Mouse (Mus musculus): ENCODE data around the gene AC129217.1.

AC129217.1 gene

DNA sequence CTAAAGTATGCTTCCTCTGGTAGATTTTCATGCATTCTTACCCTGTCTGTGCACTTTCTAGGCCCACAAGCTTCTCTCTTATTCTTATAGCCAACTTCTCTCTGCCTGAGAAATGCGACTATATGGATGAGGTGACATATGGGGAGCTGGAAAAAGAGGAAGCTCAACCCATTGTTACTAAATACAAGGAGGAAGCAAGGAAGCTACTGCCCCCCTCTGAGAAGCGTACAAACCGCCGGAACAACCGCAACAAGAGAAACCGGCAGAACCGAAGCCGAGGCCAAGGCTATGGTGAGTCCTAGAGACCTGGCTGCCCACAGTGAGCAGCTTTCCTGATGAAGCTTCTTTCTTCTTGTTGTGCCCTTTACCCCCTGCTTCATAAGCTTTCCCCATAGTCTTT lies at the start of gene AC129217.1:
TSS of gene AC129217.1 (plus strand) at position 114 of the 400 bp plus-strand sequence.
- DNase-seq = no peak

DNA sequence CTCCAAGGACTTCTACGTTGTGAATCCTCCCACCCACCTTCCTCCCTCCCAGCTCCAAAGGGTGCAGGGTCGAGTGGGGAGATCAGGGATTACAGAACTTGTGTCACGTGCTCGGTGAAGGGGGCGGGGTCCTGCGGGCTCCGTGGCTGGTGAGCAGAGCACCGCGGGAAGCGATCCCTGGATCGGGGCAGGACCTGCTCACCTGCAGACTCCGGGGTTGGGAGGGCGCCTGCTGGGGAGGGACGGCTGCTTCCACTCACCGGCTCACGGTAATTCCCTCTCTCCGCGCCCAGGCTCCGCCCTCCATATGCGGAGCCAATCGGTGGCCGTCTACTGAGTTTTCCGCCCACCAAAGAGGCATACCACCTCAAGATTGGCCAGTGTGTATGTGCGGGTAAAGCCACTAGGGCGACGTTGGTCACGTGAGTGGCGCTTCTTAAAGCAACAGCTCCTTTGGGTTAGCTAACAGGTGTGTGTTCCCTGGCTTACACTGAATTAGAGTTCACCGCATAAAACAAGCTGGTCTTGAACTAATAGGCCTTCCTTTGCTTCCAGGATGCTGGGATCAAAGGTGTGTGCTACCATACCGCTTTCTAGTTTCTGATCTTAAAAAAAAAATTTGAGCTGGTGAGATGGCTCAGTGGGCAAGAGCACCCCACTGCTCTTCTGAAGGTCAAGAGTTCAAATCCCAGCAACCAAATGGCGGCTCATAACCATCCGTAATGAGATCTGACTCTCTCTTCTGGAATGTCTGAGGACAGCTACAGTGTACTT lies 43.4 kb upstream of the AC129217.1 start, which contains the start of gene Taf6l:
TSS of gene Taf6l (minus strand) at position 410 of the 774 bp plus-strand sequence.
- DNase-seq = peak; percentile 90 to 92

DNA sequence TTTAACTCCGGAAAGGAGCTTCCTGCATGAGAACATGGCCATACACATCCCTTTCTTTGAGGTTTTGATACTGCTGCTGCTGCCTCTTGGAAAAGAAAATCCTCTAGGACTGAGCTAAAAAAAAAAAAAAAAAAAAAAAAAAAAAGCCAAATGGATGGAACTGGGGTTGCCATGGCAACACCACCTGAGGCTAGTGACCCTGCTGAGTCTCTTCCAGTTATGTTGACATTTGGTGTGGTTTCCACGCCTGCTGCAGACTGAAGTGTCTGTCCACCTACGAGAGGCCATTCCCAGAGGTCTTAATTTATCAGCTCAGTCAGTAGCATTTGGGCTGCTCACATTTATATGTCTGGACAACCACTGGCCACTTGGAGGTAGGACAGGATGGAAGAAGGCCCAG lies 41.1 kb upstream of the AC129217.1 start:
- DNase-seq = peak; percentile 61 to 67

DNA sequence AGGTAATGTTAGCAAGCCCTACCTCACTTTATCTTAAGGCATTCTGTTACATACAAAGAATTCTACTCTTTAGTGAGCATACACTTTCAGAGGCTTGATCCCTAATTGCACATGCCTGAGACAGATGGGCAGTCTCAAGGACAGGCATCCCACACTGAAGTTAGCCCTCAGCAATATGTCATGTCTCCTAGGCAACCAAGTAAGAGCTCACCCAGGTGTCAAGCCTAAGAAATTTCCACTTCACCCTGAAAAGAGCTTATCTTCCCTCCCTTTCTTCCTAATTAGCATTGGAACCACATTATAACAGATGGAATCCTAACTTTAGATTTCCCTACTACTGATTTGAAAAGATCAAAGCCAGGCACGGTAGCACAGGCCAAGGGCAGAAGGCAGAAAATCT lies 40.4 kb upstream of the AC129217.1 start:
- peak in 1 of 2 experiments; percentile 18 for DNase-seq

DNA sequence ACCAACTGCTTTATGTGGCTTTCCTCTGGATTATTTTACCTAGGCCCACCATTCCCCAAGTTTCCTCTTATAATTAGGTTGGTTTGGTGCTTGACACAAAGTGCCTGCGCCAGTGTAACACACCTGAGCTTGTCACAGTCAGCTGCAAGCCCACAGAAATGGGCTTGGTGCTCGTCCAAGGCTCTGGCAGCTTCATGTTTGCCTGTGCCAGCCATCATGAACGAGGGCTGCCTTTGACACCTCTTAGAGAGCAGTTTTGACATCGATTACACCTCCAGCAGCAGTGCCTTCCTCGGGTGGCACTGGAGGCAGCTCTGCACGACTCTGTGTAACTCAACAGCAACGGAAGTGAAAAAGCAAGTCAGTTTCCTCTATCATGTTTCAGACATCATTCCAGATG lies 39.4 kb upstream of the AC129217.1 start:
- DNase-seq = peak; percentile 59 to 64

DNA sequence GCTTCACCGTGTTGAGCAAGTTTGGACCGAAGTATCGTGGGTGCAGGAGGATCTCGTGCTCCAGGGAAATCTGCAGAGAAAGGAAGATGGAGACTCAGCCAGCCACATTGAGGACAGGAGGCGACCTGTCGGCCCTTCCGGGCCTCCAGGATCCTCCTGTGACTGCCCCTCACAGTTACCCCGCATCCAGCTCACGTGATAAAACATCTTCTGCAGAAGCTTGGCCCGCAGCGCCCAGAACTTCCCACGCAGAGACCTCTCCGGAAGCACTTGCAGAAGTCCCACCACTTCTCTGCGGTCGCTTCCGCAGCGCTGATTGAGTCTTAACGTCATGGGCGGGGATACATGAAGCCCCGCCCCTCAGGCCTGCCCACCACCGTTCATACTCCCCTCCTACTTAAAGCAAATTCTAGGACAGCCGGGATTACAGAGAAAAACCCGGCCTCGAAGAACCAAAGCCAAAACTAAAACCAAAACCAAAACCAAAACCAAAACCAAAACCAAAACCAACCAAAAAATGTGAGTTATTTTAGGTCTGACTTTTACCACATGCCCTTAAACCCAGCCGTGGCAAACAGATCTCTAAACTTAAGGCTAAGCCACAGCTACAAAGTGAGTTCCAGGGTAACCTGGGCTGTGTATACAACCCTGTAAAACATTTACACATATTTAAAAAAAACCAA lies 31.2 kb upstream of the AC129217.1 start, which contains the start of gene Polr2g:
TSS of gene Polr2g (minus strand) at position 314 of the 683 bp plus-strand sequence.
- DNase-seq = peak; percentile 90

DNA sequence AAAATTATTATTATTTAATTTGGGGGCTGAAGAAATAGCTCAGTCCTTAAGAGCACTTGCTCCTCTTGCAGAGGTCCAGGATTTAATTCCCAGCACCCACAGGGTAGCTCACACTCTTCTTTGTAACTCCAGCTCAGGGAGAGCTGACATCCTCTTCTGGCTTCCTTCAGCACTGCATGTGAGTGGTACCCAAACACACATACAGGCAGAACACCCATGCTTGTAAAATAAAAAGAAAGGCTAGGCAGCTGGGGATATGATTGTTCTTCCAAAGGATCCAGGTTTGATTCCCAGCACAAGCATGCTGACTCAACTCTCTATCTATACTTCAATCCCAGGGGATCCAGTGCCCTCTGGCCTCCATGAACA lies 30.6 kb upstream of the AC129217.1 start:
- DNase-seq = no peak

DNA sequence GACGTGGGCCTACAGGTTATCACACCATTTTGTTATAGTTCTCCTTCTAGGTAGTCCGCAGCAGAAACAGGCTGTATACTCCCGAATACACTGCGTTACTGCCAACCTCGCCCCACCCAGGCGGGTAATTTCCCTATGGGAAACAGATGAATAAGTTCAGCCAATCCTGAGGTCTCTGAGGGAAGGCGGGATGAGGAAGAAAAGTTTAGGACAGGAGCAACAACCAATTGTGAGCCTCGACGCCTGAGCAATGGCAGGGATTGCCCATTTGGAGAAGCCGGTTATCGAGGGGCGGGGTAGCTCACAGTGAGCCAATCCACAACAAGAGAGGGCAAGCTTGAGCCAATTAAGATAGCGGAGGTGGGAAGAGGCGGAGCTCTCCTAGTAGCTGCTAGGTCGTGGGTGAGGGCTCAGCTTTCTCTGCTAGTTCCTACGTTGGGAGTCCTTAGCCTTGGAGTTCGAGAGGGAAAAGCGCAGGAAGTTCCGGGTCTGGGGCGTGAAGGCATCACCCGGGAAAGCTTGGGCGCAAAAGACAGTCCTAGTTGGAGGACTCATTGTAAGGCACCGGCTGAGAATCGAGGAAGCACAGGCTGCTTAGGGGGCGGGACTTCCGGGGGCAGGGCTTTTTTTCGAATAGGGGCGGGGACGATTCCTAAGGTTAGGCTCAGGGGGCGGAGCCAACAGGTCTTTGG lies 27.3 kb upstream of the AC129217.1 start, which contains the start of gene Zbtb3:
TSS of gene Zbtb3 (plus strand) at position 426 of the 692 bp plus-strand sequence.
- peak; percentile 93 for DNase-seq

DNA sequence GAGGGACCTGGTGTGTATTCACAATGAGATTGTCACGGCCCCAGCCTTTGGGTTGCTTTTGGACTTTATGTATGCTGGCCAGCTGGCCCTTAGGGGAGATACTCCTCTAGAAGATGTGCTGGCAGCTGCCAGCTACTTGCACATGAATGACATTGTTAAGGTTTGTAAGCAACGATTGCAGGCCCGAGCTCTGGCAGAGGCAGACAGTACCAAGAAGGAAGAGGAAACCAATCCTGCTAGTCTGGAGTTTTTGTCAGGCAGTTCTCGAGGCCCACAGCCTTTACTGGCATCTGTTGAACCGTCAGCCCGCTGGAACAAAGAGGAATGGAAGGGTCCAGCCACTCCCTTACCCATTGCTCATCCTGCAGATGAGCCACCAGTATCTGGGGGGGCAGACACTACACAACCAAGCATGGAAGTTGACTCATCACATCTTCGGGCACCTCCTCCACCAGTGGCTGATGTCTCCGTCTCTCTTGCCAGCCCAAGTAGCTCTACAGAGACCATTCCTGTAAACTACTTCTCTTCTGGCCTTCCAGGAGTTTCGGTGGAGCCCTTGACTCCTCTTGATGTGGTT lies 26.3 kb upstream of the AC129217.1 start:
- no peak for DNase-seq

DNA sequence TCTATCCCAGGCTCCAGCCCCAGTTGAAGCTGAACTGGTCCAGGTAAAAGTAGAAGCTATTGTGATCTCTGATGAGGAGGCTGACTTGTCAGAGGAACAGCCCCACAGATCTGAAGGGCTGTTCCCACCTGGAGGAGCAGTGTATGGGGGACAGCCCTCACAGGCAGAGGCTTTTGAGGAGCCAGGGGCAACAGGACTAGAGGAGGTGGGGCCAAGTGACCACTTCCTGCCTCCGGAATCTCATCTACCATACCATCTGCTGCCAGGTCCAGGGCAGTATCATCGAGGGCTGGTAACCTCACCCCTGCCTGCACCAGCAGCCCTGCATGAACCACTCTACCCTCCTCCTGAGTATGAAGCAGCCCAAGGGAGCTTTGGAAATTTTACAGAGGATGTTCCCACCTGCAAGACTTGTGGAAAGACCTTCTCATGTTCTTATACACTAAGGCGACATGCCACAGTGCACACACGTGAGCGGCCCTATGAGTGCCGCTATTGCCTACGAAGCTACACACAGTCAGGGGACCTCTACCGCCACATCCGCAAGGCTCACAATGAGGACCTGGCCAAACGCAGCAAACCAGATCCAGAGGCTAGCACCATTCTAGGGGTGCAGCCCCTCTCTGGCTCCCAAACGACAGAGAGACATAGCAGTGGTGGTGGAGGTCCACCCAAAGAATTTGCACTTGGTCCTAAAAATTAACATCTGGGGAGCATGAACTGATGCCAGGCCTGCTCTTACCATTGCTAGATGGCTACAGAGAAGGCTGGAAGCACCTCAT lies 25.5 kb upstream of the AC129217.1 start:
- DNase-seq = no peak

DNA sequence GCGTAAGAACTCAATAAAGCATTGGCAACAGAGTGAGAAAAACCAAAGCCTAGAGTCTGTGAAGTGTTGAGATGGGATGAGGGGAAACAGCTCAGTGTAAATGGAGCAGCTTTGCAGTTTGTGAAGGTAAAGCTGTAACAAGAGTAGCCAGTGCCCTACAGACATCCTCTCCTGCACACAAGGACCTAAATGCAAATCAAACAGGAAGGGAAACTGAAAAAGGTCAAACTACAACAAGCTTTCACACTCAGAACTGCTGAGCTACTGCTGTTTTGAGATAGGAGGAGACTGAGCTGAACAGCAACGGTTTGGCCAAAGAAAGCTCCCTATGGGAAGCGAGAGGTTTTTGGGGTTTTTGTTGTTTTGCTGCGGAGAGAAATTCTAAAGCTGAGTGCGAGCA lies 22.8 kb upstream of the AC129217.1 start:
- DNase-seq = no peak

DNA sequence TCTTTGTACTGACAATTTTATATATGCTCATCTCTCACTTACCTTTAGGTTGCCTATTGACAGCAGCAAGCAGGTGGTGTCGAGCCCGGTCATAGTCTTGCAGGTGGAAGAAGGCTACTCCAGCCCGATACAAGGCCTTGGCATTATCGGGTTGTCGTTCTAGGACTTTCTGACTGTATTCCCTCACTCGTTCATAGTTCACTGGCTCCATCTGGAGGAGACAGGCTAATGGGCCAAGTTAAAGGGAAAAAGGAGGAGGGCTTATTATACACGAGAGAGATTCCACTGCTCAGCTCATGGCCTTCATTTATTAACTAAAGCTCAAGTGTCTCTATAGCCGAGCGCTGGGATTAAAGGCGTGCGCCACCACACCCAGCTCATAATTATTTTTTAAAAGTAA lies 13.8 kb upstream of the AC129217.1 start:
- peak; percentile 54 to 62 for DNase-seq

DNA sequence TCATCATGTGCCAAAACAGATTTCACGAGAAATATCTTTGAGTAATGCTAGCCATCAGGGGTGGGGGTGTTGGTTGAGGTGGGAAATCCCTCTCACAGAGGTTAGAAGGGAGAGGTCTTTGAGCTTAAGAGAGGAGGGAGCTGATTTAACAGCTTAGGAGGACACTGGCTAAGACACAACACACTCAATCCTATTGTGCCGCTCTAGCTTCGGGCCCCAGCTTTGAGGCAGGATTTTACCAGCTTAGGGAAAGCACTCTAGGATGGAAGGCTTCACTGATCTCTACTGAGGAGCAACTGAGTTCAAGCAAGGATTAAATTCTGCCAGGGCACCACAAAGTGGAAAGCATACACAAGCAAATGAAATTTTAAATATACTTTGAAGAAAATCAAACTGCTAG lies 12.6 kb upstream of the AC129217.1 start:
- no peak for DNase-seq

DNA sequence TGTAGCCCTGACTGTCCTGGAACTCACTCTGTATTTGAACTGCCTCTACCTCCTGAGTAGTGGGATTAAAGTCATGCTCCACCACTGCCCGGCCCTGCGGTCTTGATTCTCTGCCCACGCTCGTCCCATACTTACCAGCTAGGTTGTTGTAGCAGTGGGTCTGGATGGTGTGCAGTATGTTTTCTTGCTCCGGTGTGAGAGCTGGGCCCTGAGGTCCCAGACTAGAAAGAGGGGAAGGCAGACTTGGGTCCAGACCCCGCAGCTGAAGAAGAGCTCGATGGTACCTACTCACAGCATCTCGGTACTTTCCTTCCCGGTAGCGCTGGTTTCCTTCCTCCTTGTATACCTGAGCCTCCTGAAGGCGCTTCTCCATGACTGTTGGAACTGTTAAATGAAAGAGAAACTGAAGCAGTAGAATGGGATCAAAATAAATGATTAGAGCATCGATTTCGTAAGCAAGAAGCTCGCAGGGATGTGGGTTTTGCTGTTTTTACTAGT lies 11.2 kb upstream of the AC129217.1 start:
- DNase-seq = no peak

DNA sequence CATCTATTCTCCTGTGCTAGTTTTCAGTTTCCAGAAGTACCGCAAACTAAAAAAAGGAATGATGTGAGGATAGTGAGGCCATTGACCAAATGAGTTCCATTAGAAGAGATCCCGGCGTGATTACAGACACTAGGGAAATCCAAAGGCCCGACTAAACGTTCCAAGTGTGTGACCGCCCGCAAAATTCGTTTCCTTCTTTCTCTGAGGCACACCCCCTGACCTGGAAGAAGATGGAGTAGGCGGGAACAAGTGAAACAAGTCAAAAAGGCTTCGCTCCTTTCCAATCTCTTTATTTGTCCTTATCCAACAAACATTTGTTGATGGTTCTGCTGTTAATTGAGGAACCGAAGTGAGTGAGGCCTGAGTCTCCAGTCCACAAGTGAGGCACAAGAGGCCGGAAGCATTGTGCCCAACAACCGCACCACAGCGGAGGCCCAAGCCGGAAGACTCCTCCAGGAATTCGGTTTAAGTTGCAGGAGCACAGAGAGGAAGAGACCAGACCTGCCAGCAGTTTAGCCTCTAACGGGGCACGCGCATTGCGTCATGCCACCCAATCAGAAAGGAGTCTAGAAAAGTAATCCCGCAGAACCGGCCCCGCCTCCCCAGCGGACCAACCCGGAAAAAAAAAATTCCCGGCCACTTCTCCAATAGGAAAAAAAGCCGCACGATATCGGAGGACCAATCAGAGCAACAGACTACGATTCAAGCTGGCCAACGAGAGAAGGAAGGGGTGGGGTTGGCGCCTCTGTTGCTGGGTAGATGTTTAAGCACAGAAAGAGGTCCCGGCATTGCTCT lies 10.6 kb upstream of the AC129217.1 start, which contains the start of gene Ttc9c:
TSS of gene Ttc9c (minus strand) at position 533 of the 795 bp plus-strand sequence.
- DNase-seq = peak; percentile 95 to 97

DNA sequence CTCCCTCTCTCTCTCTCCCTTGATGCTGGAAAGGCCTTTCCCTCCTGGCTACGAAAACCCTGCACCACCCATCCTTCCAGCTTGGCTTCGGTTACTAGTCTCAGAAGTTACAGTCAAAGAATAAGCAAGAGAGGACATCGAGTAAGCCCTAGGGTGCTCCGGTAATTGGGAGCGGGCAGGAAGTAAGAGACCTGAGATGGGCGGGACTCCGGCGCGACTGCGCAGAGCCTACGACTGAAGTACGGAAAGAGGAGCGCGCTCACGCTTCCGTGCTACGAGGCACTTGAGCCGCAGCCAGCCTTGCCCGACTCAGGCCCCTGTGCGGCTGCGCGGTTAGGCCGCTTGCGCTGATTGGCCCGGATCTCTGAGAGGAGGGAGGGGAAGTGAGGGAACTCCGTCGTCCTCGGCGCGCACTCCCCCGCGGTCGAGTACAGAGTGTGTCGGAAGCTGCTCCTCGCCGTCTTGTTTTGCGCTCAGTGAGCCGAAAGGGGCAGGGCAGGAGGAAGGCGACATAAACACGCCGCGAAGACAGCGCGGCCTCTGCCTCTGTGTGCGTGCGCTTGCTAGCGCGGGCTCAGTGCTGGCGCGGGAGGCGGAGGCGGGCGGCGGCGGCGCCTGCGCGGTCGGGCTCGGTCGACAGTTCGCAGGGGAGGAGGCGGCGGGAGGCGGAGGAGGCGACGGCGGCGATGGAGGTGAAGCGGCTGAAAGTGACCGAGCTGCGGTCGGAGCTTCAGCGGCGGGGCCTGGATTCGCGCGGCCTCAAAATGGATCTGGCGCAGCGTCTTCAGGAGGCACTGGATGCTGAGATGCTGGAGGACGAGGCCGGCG lies 9.8 kb upstream of the AC129217.1 start, which contains the start of gene Hnrnpul2:
TSS of gene Hnrnpul2 (plus strand) at position 415 of the 828 bp plus-strand sequence.
- peak; percentile 99 for DNase-seq

DNA sequence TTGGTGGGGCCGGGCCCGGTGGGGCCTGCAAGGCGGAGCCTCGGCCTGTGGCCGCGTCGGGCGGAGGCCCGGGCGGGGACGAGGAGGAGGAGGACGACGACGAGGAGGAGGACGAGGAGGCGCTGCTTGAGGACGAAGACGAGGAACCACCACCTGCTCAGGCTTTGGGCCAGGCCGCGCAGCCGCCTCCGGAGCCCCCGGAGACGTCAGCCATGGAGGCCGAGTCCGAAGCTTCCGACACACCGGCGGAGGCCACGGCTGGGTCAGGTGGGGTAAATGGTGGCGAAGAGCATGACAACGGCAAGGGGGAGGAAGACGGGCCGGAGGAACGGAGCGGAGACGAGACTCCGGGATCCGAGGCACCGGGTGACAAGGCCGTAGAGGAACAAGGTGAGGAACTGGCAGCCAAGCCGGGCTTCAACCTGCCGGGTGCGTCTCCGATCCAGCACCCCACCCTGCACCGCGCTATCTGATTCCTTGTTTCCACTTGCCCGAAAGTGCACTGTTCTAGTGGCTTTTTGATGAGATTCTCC lies 9.1 kb upstream of the AC129217.1 start:
- DNase-seq = no peak

DNA sequence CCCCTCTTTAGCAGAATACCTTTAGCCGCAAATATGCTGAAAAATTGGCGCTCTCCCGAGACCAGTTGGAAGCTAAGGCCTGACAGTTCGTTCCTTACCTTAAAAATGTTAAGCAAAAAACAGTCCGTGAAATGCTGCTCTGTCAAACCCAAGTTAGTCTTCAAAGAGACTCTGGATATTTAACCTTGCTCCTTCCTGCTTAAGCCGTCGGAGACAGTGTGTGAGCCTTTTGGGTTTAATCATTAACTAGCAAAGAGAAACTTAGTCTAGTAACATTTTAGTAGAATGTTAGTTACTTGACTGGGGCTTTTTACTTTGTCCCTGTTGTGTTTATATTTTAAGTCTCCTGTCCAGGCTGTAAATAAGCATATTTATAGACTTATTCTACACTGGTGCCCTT lies 8.4 kb upstream of the AC129217.1 start:
- DNase-seq = no peak

DNA sequence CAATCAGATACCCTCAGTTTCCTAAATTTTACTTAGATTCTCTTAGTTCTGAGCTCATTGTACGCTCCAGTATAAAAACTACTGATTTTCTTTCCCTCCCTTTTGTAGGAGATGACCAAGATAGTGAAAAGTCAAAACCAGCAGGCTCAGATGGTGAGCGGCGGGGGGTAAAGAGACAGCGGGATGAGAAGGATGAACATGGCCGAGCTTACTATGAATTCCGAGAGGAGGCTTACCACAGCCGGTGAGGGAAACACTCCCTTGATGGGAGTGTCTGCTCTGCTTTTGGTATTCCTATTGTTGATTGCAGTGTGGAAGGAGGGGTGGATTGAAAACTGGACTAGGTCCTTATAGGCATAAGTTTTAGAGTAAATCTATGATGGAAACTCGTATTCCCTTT lies 6.9 kb upstream of the AC129217.1 start:
- peak; percentile 79 for DNase-seq

DNA sequence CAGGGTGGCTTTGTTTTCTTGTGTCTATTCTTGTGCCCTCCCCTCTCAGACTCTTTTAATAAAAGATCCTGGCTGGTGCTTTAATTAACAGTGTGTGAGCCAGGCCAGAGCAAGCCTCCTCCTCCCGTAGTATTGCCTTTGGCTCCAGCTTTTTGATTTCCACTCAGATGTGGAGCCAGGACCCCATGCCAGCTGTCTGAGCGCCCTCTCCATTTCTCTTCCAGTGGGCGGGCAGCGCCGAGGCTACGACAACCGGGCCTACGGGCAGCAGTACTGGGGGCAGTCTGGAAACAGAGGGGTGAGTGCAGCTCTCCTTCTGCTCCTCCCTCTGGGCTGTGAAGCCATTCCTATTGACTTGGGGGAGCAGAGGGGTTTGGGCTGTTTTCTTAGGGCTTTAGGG lies 1.1 kb downstream of the AC129217.1 start:
- peak in 1 of 2 experiments; percentile 47 for DNase-seq

Measured in cerebellum, postnatal 14 days (tissue).